Mouse (Mus musculus): ENCODE data around the gene Apoc1.
"Not testable (repeated sequence)": the region's sequence is repeated elsewhere in the genome, so short reads cannot be mapped to it uniquely, and the experiment has no call there.

The Apoc1 gene

GRCm38 (mm10) chr7:19704475-19704874 lies 12.0 kb upstream of the Apoc1 start:
- no peak for DNase-seq (ENCODE audit: low spot score)

GRCm38 (mm10) chr7:19702859-19703555 lies 10.5 kb upstream of the Apoc1 start:
- no peak for DNase-seq (ENCODE audit: low spot score)

- DNase-seq (ENCODE audit: low spot score): peak; percentile 81
These were observed 8.8 kb upstream of the Apoc1 start for GRCm38 (mm10) chr7:19701069-19701761.

GRCm38 (mm10) chr7:19700299-19701068 lies 8.0 kb upstream of the Apoc1 start:
- DNase-seq (ENCODE audit: low spot score): no peak

- DNase-seq (ENCODE audit: low spot score): no peak
These were observed 7.3 kb upstream of the Apoc1 start for GRCm38 (mm10) chr7:19699827-19700148.

- peak; percentile 49 for DNase-seq (ENCODE audit: low spot score)
These were observed 6.7 kb upstream of the Apoc1 start, which contains the start of gene Apoe for GRCm38 (mm10) chr7:19698907-19699826. Gene Apoe (minus strand): TSS chr7:19699188.

GRCm38 (mm10) chr7:19697949-19698906 lies 5.8 kb upstream of the Apoc1 start:
- DNase-seq (ENCODE audit: low spot score): peak; percentile 61

GRCm38 (mm10) chr7:19696336-19696873 lies 3.9 kb upstream of the Apoc1 start:
- DNase-seq (ENCODE audit: low spot score): no peak

- no peak for DNase-seq (ENCODE audit: low spot score)
These were observed 3.4 kb upstream of the Apoc1 start for GRCm38 (mm10) chr7:19695881-19696280.

GRCm38 (mm10) chr7:19695213-19695594 lies 2.7 kb upstream of the Apoc1 start:
- no peak for DNase-seq (ENCODE audit: low spot score)

GRCm38 (mm10) chr7:19694336-19695212 lies 2.1 kb upstream of the Apoc1 start:
- DNase-seq (ENCODE audit: low spot score): no peak

- peak; percentile 66 for DNase-seq (ENCODE audit: low spot score)
These were observed 961 bp upstream of the Apoc1 start for GRCm38 (mm10) chr7:19693421-19693820.

- DNase-seq (ENCODE audit: low spot score): no peak
These were observed 1.0 kb downstream of the Apoc1 start for GRCm38 (mm10) chr7:19691434-19691833.

GRCm38 (mm10) chr7:19690845-19691244 lies 1.6 kb downstream of the Apoc1 start:
- DNase-seq (ENCODE audit: low spot score): no peak

GRCm38 (mm10) chr7:19688611-19689010 lies 3.8 kb downstream of the Apoc1 start:
- DNase-seq (ENCODE audit: low spot score): no peak

GRCm38 (mm10) chr7:19688101-19688500 lies 4.4 kb downstream of the Apoc1 start:
- no peak for DNase-seq (ENCODE audit: low spot score)

- DNase-seq (ENCODE audit: low spot score): not testable (repeated sequence)
These were observed 5.4 kb downstream of the Apoc1 start for GRCm38 (mm10) chr7:19686927-19687583.

- DNase-seq (ENCODE audit: low spot score): no peak
These were observed 5.9 kb downstream of the Apoc1 start for GRCm38 (mm10) chr7:19686521-19686920.

GRCm38 (mm10) chr7:19685374-19685773 lies 7.1 kb downstream of the Apoc1 start:
- no peak for DNase-seq (ENCODE audit: low spot score)

All from retina, embryonic 14.5 days (tissue).